Mouse (Mus musculus) liver, adult (tissue): ENCODE data around the gene Abcb10.

Experiments
- GATA4 ChIP-seq: IDR thresholded peaks from 2 replicates; pipeline ENCODE4 v1.6.1; 2014; ENCODE audit warnings: mild to moderate bottlenecking, low read length; ENCODE audit not compliant: insufficient replicate concordance

The Abcb10 gene

DNA sequence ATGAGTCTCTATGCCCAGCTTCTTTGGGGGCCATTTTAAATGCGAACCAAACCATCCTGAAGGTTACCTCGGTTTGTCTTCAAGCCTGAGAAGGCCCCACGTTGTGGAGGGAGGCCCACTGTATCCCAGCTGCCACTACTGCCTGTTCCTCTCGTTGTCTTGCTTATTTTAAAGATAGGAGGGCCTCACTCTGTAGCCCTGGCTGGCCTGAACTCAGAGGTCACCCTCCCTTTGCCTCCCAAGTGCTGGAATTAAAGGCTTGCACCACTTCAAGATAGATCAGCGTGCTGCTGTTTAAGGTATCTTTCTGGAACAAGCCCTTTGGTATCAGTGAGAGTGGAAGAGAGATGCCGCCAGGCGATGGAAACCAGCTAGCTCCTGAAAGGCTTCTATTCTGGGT lies 6.2 kb upstream of the Abcb10 start:
- TF ChIP-seq GATA4: no peak

DNA sequence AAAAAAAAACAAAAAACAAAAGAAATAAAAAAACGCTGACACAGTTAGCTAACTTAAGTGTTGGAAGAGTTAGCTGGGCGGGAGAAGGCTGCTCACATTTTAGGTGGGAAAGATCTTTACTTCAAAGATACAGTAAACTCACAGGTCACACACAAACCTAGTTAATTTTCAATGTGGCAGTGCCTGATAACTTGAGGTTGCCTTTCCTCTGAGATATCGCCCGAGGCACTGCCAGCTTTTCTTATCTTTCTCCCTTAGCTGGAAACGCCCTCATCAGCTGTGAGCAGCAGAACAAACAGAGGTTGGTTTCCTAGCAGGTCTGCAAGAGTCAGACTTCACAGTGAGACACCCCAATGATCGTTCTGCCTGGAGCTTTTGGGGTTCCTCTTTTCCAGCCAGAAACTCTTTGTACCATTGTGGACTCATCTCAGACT lies 5.7 kb upstream of the Abcb10 start:
- peak; percentile 56; the same call in 1 of the 2 replicates for TF ChIP-seq GATA4

DNA sequence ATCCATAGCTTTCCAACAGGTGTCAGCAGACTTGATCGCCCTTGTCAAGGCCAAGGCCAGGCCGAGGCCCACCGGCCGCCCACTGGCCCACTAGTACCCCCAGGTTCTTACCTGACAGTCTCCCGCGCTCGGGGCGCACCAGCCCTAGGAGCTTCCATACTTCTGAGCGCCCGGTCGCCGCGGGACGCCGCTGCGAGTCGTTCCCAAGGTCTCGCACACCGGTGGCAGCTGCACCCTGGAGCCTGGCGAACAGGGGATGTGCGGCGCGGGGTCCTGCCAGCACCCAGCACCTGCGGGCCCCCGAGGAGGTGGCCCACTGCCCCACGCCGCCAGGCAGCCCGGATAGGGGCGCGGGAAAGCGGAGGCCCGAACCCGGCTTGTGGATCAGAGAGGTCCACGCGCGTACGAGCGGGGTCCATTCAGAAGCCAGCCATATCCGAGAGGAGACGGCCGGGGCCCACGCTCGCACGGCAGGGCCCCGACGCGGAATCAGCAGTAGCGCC lies 580 bp downstream of the Abcb10 start:
- no peak for TF ChIP-seq GATA4

DNA sequence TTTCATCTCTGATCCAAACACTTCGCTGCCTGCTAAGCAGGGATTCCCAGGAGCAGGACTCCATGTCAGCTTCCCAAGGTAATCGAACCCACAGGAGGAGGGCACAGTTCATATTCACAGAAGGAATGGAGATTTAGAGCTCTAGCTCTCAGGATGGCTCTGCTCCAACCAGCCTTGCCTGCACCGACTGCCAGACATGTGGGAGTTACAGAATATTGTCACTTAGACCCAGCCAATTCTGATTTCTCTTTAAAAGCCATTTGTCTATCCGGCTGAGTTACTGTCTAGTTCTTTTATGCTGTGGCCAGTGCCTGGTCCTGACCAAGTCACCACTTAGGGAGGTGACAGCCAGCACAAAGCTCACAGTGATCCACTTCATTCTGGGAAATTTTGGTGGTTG lies 1.2 kb downstream of the Abcb10 start:
- TF ChIP-seq GATA4: no peak

DNA sequence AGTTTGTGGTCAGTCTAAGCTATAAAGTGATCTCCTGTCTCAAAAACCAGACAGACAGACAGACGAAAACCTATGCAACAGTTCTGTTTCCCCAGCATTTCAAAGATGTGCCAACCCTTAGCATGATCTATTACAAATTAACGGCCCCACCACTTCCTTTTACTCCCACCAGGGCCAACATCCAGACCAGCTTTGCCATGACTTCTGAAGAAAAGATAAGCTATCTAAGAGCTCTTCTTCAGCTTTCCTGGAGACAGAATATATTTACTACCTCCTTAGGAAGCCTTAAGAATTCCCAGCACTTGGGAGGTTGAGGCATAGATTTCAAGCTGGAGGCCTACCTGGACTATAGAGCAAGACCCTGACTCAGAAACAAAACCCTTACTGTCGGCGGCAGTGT lies 2.7 kb downstream of the Abcb10 start:
- TF ChIP-seq GATA4: no peak

DNA sequence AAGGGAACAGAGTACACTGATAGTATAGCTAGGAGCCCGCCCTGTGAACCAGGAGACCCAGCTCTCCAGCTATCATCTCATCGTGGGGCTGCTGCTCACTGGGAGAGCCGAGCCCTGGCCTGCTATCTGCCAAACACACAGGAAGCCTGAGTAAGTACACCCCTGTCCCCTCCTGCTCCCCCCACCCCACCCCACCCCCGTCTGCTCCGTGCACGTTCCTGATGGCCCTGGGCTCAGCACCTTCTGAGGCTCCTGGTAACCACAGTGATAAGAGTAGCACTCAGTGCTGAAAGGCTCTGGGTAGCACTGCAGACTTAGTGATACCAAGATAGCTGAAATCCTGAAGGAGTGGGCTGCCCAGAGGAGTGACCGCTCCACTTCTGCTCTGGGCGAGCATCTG lies 4.0 kb downstream of the Abcb10 start:
- TF ChIP-seq GATA4: no peak

DNA sequence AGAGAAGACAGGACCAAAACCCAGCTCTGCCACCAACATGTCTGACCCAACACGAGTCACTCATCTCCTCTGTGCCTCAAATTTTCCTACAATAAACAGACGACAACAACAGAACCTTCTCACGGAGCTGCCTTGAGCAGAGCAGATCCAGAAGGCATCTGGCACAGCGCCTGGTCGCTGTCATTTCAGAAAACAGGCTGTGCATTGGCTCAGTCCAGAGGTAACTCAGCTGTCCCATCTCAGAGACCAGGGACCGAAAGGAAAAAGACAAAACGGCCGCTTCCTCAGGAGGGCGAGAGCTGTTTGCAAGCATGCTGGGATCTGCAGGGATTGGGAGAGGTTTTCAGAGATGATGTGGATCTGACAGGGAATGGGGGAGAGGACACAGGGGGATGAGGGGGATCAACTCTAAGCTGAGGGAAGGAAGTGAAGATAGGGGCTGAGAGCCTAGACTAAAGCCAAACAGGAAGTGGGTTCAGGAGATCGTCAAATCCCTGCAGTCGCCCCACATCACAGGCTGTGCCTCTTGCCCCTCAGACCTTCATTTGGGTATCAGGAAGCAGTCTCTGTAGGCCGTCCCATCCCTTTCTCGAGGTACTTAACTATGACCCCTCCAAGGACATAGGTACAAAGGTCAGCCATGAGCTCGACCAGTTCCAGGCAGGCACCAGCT lies 4.6 kb downstream of the Abcb10 start:
- TF ChIP-seq GATA4: no peak

DNA sequence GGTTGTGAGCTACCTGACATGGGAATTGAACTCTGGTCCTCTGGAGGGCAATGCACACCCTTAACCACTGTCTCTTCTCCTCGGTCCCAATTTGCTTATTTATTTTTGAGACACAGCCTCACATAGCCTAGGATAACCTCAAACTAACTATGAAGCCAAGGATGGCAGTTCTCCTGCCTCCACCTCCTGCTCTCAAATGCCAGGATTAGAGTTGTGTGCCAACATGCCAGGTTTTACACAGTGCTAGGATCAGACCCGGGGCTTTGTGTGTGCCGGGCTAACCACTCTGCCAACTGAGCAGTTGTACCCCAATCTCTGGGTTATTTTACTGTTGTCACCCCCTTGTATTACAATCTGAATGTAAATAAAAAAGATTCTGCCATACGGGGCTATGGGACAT lies 5.4 kb downstream of the Abcb10 start:
- TF ChIP-seq GATA4: no peak

DNA sequence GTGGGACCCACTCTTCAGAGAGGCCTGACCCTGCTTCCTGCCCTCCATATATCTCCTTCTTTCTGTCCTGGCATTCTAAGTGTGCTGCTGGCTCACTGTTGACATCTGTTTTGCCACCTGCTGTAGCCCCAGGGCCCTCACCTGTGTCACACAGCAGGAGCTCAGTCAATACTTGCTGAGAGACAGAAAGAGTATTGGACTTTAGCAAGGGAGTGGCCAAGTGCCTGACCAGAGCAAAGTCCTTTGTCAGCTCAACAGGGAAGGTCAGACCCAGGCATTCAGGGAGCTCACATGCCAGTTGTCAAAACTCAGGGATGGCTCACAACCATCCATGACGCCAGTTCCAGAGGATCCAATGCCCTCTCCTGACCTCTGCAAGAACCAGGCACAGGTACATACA lies 9.4 kb downstream of the Abcb10 start:
- no peak for TF ChIP-seq GATA4

DNA sequence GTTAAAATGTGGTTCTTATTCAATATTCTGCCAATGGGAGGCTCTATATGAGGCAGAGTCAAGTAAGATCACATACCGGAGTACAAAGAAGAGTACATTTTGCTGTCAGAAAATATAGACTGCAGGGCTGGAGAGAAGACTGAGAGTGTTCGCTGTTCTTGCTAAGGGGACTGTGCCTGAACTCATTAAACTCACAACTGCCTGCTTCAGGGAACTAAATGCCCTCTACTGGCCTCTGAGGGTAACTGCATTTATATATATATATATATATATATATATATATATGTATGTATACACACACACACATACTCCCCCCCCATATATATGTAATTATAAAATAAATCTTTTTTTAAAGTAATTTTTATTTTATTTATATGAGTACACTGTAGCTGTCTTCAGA lies 16.0 kb downstream of the Abcb10 start:
- TF ChIP-seq GATA4: no peak

DNA sequence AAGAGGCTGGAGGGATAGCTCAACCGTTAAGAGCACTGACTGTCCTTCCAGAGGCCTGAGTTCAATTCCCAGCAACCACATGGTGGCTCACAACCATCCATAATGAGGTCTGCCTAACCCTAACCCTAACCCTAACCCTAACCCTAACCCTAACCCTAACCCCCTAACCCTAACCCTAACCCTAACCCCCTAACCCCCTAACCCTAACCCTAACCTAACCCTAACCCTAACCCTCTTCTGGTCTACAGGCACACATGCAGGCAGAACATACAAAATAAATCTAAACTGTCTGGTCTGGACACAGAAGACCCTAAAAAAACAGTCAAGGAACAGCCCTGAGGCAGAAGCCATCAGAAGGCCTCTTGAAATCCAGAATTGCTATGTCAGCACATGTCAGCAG lies 21.6 kb downstream of the Abcb10 start:
- no peak for TF ChIP-seq GATA4

DNA sequence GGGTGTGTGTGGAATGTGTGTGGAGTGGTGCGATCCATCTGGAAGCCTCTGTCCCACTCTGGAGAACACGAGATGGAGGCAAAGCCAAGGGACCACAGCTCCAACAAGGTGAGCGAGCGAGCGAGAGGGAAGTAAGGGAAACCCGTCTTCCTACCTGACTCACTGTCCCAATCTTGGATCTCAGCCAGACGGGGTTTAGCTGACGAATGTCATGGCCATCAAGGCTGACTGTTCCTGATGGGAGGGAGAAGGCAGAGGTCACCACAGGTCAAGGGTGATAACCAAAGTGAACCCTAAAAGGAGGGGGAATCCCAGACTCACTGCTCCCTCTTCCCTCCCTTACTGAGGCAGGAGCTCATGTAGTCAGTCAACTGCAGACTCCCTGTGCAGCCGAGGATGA lies 22.9 kb downstream of the Abcb10 start:
- TF ChIP-seq GATA4: no peak

DNA sequence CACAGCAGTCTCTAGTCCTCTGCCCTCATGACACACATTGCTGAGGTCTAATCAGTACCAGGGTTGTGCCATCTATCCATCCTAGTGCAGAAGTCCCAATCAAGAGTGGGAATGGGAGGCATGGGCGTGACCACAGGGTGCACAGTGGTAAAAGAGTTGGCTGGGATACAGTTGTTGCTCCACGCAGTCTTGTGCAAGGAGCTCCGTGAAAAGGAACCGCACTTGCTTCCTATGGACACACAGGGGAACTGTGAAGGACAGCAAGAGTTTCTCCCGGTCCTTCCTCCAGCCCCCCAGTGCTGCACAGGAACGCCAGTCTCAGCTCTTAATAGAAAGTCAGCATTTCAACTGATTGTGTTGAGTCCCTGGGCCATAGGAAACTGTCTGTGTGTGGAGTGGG lies 23.4 kb downstream of the Abcb10 start:
- TF ChIP-seq GATA4: no peak

DNA sequence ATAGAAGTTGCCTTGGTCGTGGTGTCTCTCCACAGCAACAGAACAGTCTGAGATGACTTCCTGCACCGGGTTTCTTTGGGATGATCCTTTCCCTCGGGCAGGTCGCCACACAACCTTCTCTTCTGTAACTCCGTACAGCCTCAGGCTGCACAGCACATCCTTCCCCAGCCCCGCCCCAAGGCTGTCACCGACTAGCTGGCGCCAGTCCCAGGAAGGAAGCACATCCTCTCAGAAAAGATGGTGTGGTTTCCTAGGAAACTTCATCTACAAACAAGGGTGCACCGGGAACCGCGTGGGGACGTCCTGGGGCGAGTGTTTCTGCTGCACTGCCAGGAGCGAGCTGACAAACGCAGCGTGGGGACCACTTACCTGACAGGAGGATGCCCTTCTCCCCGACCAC lies 24.8 kb downstream of the Abcb10 start:
- no peak for TF ChIP-seq GATA4

DNA sequence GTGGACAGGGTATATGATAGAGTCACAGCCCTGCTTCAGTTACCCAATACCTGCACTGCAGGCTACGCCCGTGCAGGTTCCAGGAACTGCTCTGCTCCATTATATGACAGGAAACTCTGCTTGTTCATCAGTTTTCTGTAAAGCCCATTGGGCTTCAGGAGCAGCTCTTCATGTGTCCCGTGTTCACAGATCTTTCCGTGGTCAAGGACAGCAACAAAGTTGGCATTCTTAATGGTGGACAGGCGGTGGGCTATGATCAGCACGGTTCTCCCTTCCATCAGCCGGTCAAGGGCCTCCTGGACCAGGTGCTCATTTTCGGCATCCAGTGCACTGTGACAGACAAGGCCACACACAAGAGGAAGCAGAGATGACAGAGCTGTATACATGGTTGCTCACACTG lies 28.7 kb downstream of the Abcb10 start:
- TF ChIP-seq GATA4: no peak

DNA sequence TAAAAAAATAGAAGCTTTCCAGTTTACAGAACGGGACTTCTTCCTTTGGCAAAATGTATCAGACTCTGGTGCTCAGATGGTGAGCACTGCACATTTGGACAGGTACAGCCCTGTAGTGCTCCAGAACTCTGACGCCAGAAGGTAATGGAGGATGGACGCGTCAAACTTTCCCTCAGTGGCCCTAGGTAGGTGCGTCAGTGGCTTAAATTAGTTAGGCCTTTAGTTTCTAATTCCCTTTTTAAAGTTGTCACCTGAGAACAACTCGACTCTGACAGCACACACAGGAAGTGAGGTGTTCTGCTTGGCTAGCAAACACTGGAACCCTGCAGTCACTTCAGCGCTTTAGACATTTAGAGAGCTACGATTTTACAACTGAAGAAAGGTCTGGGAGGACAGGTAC lies 29.2 kb downstream of the Abcb10 start:
- no peak for TF ChIP-seq GATA4

DNA sequence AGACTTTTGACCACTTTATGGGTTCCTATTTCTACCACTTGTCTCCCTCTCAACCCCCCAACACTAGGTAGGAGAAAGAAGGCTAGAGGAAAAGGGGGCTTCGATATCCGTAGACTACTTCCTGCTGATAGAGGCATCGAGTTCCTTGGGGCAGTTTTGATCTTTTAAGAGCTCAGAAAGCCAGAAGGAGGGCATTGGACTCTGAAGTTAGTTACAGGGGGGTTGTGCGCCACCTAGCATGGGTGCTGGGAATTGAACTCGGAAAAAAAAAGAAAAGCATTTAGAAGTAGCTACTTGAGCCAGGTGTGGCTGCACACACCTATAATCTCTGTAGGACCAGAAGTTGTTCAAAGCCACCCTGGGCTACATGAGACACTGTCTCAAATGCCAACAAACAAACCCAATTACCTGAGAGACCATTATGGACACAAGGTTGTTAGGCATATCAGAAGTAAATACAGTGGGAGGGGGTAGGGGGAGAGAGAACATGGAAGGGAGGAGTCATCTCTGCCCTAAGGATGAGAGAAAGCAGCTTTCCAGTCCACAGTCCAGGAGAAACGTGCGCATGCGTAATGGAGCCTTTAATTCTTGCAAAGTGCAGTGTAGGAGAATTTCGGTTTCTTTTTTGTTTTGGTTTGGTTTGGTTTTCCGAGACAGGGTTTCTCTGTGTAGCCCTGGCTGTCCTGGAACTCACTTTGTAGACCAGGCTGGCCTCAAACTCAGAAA lies 32.7 kb downstream of the Abcb10 start:
- TF ChIP-seq GATA4: no peak

DNA sequence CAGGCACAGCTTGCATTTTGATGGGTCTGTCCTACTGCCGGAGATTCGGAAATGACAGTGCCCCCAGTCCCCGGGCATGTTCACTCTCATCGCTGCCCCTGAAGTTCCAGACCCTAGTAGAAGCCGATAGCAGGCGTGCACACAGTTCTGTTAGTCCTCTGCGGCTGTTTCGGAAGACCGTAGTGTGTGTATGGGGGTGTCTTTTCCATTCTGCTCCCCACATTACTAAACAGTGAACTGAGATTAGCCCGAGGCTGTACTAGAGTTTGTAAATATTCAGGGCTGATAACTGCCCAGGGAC lies 33.3 kb downstream of the Abcb10 start:
- TF ChIP-seq GATA4: no peak
